Mouse (Mus musculus): ENCODE results near the gene Ntng1.

GRCm38 (mm10) chr3:109765141-109765540, 378.7 kb downstream of the Ntng1 start:
- TF ChIP-seq CTCF (IDR thresholded peaks at IDR 0.05; ENCODE audit: low read depth, low read length) (no peak), EP300 (IDR thresholded peaks at IDR 0.05; ENCODE audit: insufficient read depth, low read depth, low read length) (no peak), POLR2A (IDR thresholded peaks at IDR 0.05; ENCODE audit: insufficient read depth, low read length) (no peak)
